Mouse (Mus musculus): ENCODE data around the gene Eif4a3.
"Not testable (repeated sequence)": the region's sequence is repeated elsewhere in the genome, so short reads cannot be mapped to it uniquely, and the experiment has no call there.

Gene Eif4a3

DNA sequence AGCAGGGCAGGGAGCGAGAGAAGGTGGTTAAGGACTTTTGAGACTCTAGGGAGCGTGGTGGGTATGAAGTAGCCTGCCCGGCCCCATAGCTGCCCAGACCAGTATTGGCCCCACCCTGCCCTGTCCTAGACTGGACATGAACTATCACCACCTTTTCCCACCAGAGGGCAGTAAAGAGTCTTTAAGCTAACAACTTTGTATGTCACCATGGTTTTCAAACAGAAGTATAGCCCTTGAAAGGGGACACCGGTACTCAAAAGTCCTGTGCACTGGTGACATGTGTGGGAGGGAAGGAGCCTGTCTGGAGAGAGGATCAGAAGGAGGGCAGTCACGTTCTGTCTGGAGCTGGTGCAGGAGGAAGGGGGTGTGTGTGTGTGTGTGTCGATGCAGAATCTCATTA lies 50.9 kb downstream of the Eif4a3 start:
- peak; percentile 77 for DNase-seq (ENCODE audit: low read depth, low spot score)

DNA sequence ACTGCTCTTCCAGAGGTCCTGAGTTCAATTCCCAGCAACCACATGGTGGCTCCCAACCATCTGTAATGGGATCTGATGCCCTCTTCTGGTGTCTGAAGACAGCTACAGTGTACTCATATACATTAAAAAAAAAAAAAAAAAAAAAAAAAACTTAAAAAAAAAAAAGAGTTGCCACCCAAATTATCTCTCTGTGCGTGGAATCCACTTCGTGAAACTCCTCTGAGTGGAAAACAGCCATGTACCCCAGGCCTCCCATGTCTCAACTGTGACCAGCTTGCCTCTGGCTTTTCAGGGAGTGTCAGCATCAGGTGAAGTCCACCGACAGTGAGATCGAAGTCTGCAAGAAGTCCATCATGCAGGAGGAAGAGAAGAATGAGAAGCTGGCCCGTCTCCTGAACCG lies 54.3 kb downstream of the Eif4a3 start:
- not testable (repeated sequence) for DNase-seq (ENCODE audit: low read depth, low spot score)

DNA sequence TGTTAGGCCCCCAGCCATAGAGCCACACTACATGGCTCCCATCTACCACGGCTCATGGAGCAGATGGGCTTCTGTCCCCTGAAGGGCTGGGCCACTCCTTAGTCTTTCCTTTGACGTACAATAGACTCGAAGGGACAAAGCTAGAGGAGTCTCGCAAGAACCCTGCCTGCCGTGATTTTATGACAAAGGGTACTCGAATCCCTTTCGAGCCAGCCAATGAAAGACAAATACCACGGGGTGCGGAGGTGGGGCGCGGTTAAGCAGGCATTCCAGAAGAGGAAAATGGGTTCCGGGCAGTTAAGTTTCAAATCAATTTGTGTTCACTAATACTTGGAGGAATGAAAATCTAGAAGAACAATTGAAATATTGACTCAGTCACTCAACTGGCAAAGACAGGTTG lies 60.4 kb downstream of the Eif4a3 start:
- no peak for DNase-seq (ENCODE audit: low read depth, low spot score)

All from embryo, embryonic 11.5 days (tissue).